Mouse (Mus musculus) limb, embryonic 15.5 days (tissue): ENCODE data around the gene Helz. TPM values are rescaled to one million over a fixed set of nuclear protein-coding genes. Genes with fewer than 3 reads are reported as not detected.

ENCODE experiments used
- ATAC-seq: fragments of 200-750 bp; cut with Nextera tagmentation; 2 replicates; pipeline ENCODE4 v1.8.0; 2017; ENCODE audit warnings: low read depth, moderate TSS enrichment; ENCODE audit not compliant: insufficient number of reproducible peaks, low FRiP score, low TSS enrichment
- H3K27ac ChIP-seq: fragments of 300-500 bp; sonication (generic); 2 replicates; pipeline ENCODE4 v1.5.1; 2015; ENCODE audit warnings: moderate library complexity, mild to moderate bottlenecking, inconsistent platforms
- H3K27me3 ChIP-seq: fragments of 300-500 bp; sonication (generic); 2 replicates; pipeline ENCODE4 v1.6.1; 2015; ENCODE audit warnings: inconsistent platforms
- H3K36me3 ChIP-seq: fragments of 300-500 bp; sonication (generic); 2 replicates; pipeline ENCODE4 v1.6.1; 2015; ENCODE audit warnings: inconsistent platforms
- H3K4me1 ChIP-seq: fragments of 300-500 bp; sonication (generic); 2 replicates; pipeline ENCODE4 v1.6.1; 2015; ENCODE audit warnings: inconsistent platforms
- H3K4me2 ChIP-seq: fragments of 300-500 bp; sonication (generic); 2 replicates; pipeline ENCODE4 v1.6.1; 2015; ENCODE audit warnings: mild to moderate bottlenecking, inconsistent platforms
- H3K4me3 ChIP-seq: fragments of 300-500 bp; sonication (generic); 2 replicates; pipeline ENCODE4 v1.5.1; 2015; ENCODE audit warnings: mild to moderate bottlenecking, inconsistent platforms
- H3K9ac ChIP-seq: fragments of 300-500 bp; sonication (generic); 2 replicates; pipeline ENCODE4 v1.6.1; 2015; ENCODE audit warnings: inconsistent platforms
- H3K9me3 ChIP-seq: fragments of 300-500 bp; sonication (generic); 2 replicates; pipeline ENCODE4 v1.6.1; 2016; ENCODE audit warnings: inconsistent platforms
- WGBS: fragments of 180-500 bp; shearing (Covaris S2); methylation state at CpG from one replicate; pipeline ENCODE4 v1.1.7; 2015; 5-methylcytosine and 5-hydroxymethylcytosine counted together
- polyA plus RNA-seq: library from polyadenylated mRNA; unstranded; fragments of >200 nt; fragmentation: Nextera tagmentation; extraction: Ambion mirVana; gene quantifications from 2 replicates; pipeline ENCODE4 v1.2.1, GENCODE M21; 2015

The Helz gene
- polyA plus RNA-seq, 1 experiment from 2014 or later, result 20.3 TPM

GRCm38 (mm10) chr11:107524966-107525365 is 22.8 kb upstream of the Helz start:
- Histone ChIP-seq H3K27me3 (no peaks in the 10 kb centered on the region), H3K9ac (no peak overlapping the region), H3K27ac (no peak overlapping the region), H3K36me3 (no peaks in the 10 kb centered on the region), H3K4me2 (no peak overlapping the region), H3K4me1 (no peaks in the 10 kb centered on the region), H3K4me3 (no peak overlapping the region), H3K9me3 (no peaks in the 10 kb centered on the region)
- ATAC-seq, result no peak
- 59% methylated on average over 1 of the region's 1 CpGs for WGBS

GRCm38 (mm10) chr11:107527632-107528031 is 20.1 kb upstream of the Helz start:
- Histone ChIP-seq H3K4me1 (no peaks in the 10 kb centered on the region), H3K9ac (no peak overlapping the region), H3K4me3 (no peak overlapping the region), H3K36me3 (no peaks in the 10 kb centered on the region), H3K4me2 (no peak overlapping the region), H3K27me3 (no peaks in the 10 kb centered on the region), H3K9me3 (no peaks in the 10 kb centered on the region), H3K27ac (no peak overlapping the region)
- ATAC-seq, result no peak
- WGBS, result 64% methylated on average over 3 of the region's 3 CpGs

- H3K27ac ChIP-seq, result no peak overlapping the region
- no peak overlapping the region for H3K4me3 ChIP-seq
- no peak overlapping the region for H3K9ac ChIP-seq
- no peaks in the 10 kb centered on the region for H3K36me3 ChIP-seq
- ATAC-seq, result no peak
- H3K4me1 ChIP-seq, result no peaks in the 10 kb centered on the region
- WGBS, result 42% methylated on average over 8 of the region's 8 CpGs
- no peak overlapping the region for H3K4me2 ChIP-seq
- no peaks in the 10 kb centered on the region for H3K27me3 ChIP-seq
- no peaks in the 10 kb centered on the region for H3K9me3 ChIP-seq
These were observed 18.4 kb upstream of the Helz start for GRCm38 (mm10) chr11:107529320-107529719.

- no peaks in the 10 kb centered on the region for H3K4me1 ChIP-seq
- H3K27me3 ChIP-seq, result no peaks in the 10 kb centered on the region
- no peak overlapping the region for H3K4me3 ChIP-seq
- H3K4me2 ChIP-seq, result no peak overlapping the region
- H3K27ac ChIP-seq, result no peak overlapping the region
- H3K9me3 ChIP-seq, result no peaks in the 10 kb centered on the region
- no peak for ATAC-seq
- 75% methylated on average over 4 of the region's 4 CpGs for WGBS
- no peak overlapping the region for H3K9ac ChIP-seq
- H3K36me3 ChIP-seq, result no peaks in the 10 kb centered on the region
These were observed 16.3 kb upstream of the Helz start for GRCm38 (mm10) chr11:107531445-107531844.

- ATAC-seq, result no peak
- H3K27me3 ChIP-seq, result no peaks in the 10 kb centered on the region
- H3K4me1 ChIP-seq, result no peaks in the 10 kb centered on the region
- H3K4me2 ChIP-seq, result no peak overlapping the region
- H3K36me3 ChIP-seq, result no peaks in the 10 kb centered on the region
- no peak overlapping the region for H3K9ac ChIP-seq
- H3K4me3 ChIP-seq, result no peak overlapping the region
- no peak overlapping the region for H3K27ac ChIP-seq
- no peaks in the 10 kb centered on the region for H3K9me3 ChIP-seq
- WGBS, result 29% methylated on average over 5 of the region's 5 CpGs
These were observed 15.5 kb upstream of the Helz start for GRCm38 (mm10) chr11:107532271-107532670.

GRCm38 (mm10) chr11:107538994-107539393 is 8.7 kb upstream of the Helz start:
- Histone ChIP-seq H3K4me2 (no peak overlapping the region), H3K36me3 (no peaks in the 10 kb centered on the region), H3K9me3 (no peaks in the 10 kb centered on the region), H3K9ac (no peak overlapping the region), H3K4me3 (no peak overlapping the region), H3K27ac (no peak overlapping the region), H3K4me1 (no peaks in the 10 kb centered on the region), H3K27me3 (no peaks in the 10 kb centered on the region)
- no peak for ATAC-seq
- 92% methylated on average over 4 of the region's 4 CpGs for WGBS

GRCm38 (mm10) chr11:107540339-107540738 is 7.4 kb upstream of the Helz start:
- H3K9me3 ChIP-seq, result no peaks in the 10 kb centered on the region
- ATAC-seq, result no peak
- no peak overlapping the region for H3K27ac ChIP-seq
- no peaks in the 10 kb centered on the region for H3K36me3 ChIP-seq
- H3K4me1 ChIP-seq, result no peaks in the 10 kb centered on the region
- 67% methylated on average over 1 of the region's 1 CpGs for WGBS
- no peak overlapping the region for H3K4me3 ChIP-seq
- H3K4me2 ChIP-seq, result no peak overlapping the region
- no peak overlapping the region for H3K9ac ChIP-seq
- H3K27me3 ChIP-seq, result no peaks in the 10 kb centered on the region

GRCm38 (mm10) chr11:107545747-107546476 is 1.8 kb upstream of the Helz start:
- Histone ChIP-seq H3K4me2 (peak overlapping the region; percentile 99; the same call in 1 of the 2 replicates), H3K27me3 (no peaks in the 10 kb centered on the region), H3K27ac (no peak overlapping the region), H3K9me3 (no peaks in the 10 kb centered on the region), H3K36me3 (peaks cover 12% of the 10 kb centered on the region), H3K4me3 (peak overlapping the region; percentile 90), H3K4me1 (peaks cover 13% of the 10 kb centered on the region), H3K9ac (no peak overlapping the region)
- 30% methylated on average over 13 of the region's 13 CpGs for WGBS
- no peak for ATAC-seq

GRCm38 (mm10) chr11:107546667-107547301 is 946 bp upstream of the Helz start:
- Histone ChIP-seq H3K27me3 (no peaks in the 10 kb centered on the region), H3K4me1 (peaks cover 13% of the 10 kb centered on the region), H3K27ac (peak overlapping the region; percentile 65; the same call in 1 of the 2 replicates), H3K9ac (peak overlapping the region; percentile 85), H3K9me3 (no peaks in the 10 kb centered on the region), H3K36me3 (peaks cover 17% of the 10 kb centered on the region), H3K4me2 (peak overlapping the region; percentile 99), H3K4me3 (peak overlapping the region; percentile 90)
- ATAC-seq, result no peak
- under 1% methylated on average over 37 of the region's 37 CpGs for WGBS

- Histone ChIP-seq H3K36me3 (peaks cover 23% of the 10 kb centered on the region), H3K9ac (peak overlapping the region; percentile 85), H3K4me2 (peak overlapping the region; percentile 99), H3K4me3 (peak overlapping the region; percentile 90), H3K27ac (peak overlapping the region; percentile 86), H3K27me3 (no peaks in the 10 kb centered on the region), H3K9me3 (no peaks in the 10 kb centered on the region), H3K4me1 (peaks cover 13% of the 10 kb centered on the region)
- ATAC-seq, result no peak
- WGBS, result 7% methylated on average over 28 of the region's 39 CpGs
These were observed 660 bp downstream of the Helz start for GRCm38 (mm10) chr11:107548204-107548975.

GRCm38 (mm10) chr11:107559874-107560273 is 12.1 kb downstream of the Helz start:
- no peaks in the 10 kb centered on the region for H3K27me3 ChIP-seq
- no peaks in the 10 kb centered on the region for H3K9me3 ChIP-seq
- peaks cover 35% of the 10 kb centered on the region for H3K36me3 ChIP-seq
- H3K27ac ChIP-seq, result no peak overlapping the region
- H3K4me2 ChIP-seq, result no peak overlapping the region
- 95% methylated on average over 5 of the region's 5 CpGs for WGBS
- no peak overlapping the region for H3K4me3 ChIP-seq
- H3K4me1 ChIP-seq, result no peaks in the 10 kb centered on the region
- H3K9ac ChIP-seq, result no peak overlapping the region
- no peak for ATAC-seq

- Histone ChIP-seq H3K4me3 (no peak overlapping the region), H3K9ac (no peak overlapping the region), H3K27ac (no peak overlapping the region), H3K9me3 (no peaks in the 10 kb centered on the region), H3K36me3 (peaks cover 39% of the 10 kb centered on the region), H3K4me1 (no peaks in the 10 kb centered on the region), H3K27me3 (no peaks in the 10 kb centered on the region), H3K4me2 (no peak overlapping the region)
- no peak for ATAC-seq
- 85% methylated on average over 3 of the region's 3 CpGs for WGBS
These were observed 19.7 kb downstream of the Helz start for GRCm38 (mm10) chr11:107567431-107567830.
